Mouse (Mus musculus): ENCODE measurements at regions not wholly inside any gene's neighbourhood (a gene's known extent, or its start where the extent isn't known, plus 50 kb on each side); places are given as distances from the start of the nearest gene placed in this dataset.

- no peak for DNase-seq (ENCODE audit: low spot score in 2 of 2)
Measured at GRCm38 (mm10) chr17:51683318-51683717, 149.8 kb downstream of the Satb1 start.

DNA sequence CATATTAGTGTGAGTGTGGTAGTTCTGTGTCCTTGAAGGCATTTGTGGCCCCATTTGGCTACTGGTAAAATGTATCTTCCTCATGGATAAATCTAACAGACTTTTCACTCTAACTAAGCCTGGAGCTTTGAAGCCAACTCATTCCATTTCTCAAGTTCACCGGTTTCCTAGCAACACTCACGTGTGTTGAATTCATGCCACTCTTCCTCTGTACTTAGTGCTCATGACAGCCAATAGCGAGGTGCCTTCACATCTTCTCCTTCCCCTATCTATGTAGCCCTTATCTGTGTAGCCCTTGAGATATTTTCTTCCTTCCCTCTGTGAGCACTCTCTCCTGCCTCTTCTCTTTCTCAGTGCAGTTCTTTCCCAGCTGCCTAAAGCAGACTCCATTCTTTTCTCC is 150.7 kb downstream of the Satb1 start:
- DNase-seq (ENCODE audit: low spot score in 2 of 2) = no peak

GRCm38 (mm10) chr17:51677451-51677850 is 155.6 kb downstream of the Satb1 start:
- DNase-seq (ENCODE audit: low spot score in 2 of 2) = no peak

- no peak for DNase-seq (ENCODE audit: low spot score in 2 of 2)
Measured at GRCm38 (mm10) chr17:51658408-51658807, 174.7 kb downstream of the Satb1 start.

DNA sequence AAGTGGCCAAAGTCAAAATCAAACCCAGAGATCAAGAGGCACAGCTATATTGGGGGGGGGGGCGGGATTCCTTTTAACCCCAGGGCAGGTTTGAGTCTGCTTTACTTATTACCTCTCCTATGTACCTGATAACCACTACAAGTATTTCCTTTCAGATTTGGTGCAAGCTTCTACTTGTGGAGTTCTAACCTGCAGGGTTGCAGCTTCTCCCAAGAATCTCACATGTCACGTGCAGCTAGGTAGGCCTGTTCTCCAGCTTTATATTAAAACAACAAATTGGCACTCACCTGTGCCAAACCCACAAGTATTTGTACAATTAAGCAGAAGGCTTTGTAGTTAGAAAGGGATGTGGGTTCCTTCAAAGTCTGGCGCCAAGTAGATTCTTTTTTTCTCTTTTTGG is 179.2 kb downstream of the Satb1 start:
- DNase-seq (ENCODE audit: low spot score in 2 of 2) = no peak

GRCm38 (mm10) chr17:51651880-51652279 is 181.2 kb downstream of the Satb1 start:
- no peak for DNase-seq (ENCODE audit: low spot score in 2 of 2)

GRCm38 (mm10) chr17:51649213-51649815 is 183.8 kb downstream of the Satb1 start:
- peak; percentile 17 to 56 for DNase-seq (ENCODE audit: low spot score in 2 of 2)

DNA sequence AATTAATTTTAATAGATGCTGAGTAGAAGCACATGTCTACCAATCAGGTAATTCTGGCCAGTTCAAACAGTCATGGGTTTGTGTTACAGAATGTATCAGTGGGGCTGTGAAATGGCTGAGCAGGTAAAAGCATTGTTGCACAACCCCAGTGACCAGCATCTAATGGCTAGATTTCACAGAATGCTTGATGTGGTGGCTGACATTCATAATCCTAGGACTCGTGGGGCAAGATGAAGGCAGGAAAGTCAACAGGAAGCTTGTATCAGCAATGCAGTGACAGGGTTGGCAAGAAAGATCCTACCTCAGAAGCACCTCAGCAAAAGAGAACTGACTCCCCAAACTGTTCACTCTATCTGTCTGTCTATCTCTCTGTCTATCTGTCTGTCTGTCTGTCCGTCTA is 186.7 kb downstream of the Satb1 start:
- DNase-seq (ENCODE audit: low spot score in 2 of 2) = no peak

- DNase-seq (ENCODE audit: low spot score in 2 of 2) = peak in 1 of 2 experiments; percentile 52
Measured at GRCm38 (mm10) chr17:51645866-51646265, 187.2 kb downstream of the Satb1 start.

DNA sequence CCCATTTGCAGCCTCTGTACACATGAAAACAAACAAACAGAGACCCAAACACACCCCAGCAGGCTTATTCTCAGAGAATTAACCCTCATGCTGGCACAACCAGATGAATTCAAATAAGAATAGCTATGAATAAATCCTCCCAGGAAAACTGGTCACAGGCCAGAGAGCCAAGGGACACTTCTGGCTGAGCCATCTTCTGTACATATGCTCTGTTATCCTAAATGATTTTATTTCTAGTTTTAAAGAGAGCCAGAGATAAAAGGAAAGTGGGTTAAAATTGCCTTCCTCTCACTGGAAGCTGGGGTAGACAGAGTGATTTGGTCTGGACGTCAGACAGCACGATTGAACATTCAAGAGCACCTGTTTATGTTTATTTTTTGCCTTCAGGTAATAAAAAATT is 190.4 kb downstream of the Satb1 start:
- no peak for DNase-seq (ENCODE audit: low spot score in 2 of 2)

DNA sequence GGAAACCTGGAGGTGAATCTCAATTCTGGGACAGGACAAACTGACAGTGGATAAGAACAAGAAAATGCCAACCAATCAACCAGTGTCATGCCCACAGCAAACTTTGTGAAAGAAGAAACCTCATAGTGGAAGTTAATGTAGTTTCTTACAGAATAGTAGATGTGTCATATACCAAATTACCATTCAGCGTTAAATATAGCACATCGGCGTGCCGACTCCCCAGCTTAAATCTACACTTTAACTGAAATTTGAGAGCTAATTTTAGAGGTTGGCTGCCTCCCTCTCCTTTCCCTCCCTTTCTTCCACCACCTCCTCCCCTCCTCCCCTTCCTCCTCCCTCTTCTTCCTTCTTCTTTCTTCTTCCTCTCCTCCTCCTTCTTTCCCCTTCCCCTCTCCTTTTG is 197.2 kb downstream of the Satb1 start:
- no peak for DNase-seq (ENCODE audit: low spot score in 2 of 2)

- DNase-seq (ENCODE audit: low spot score in 2 of 2) = no peak
Measured at GRCm38 (mm10) chr17:51631574-51631973, 201.5 kb downstream of the Satb1 start.

GRCm38 (mm10) chr17:51620528-51620927 is 212.6 kb downstream of the Satb1 start:
- no peak for DNase-seq (ENCODE audit: low spot score in 2 of 2)

DNA sequence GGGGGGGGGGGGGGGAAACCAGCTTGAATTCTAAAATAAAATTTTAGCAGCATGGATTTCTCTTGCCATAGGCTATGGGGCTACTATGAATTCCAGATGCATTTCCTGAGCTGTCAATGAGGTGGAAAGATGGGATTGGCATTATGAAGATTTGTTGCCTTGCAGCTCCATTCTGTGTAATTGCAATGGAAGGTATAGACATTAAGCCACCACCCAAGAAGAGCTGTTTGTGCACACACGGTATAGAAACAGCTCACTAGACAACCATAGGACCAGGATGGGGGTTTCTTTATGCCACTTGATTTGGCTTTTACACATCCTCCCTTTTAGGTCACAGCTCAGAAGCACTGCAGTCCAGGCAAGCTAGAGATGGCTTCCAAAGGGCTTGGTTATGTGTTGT is 247.8 kb downstream of the Satb1 start:
- no peak for DNase-seq (ENCODE audit: low spot score in 2 of 2)

DNA sequence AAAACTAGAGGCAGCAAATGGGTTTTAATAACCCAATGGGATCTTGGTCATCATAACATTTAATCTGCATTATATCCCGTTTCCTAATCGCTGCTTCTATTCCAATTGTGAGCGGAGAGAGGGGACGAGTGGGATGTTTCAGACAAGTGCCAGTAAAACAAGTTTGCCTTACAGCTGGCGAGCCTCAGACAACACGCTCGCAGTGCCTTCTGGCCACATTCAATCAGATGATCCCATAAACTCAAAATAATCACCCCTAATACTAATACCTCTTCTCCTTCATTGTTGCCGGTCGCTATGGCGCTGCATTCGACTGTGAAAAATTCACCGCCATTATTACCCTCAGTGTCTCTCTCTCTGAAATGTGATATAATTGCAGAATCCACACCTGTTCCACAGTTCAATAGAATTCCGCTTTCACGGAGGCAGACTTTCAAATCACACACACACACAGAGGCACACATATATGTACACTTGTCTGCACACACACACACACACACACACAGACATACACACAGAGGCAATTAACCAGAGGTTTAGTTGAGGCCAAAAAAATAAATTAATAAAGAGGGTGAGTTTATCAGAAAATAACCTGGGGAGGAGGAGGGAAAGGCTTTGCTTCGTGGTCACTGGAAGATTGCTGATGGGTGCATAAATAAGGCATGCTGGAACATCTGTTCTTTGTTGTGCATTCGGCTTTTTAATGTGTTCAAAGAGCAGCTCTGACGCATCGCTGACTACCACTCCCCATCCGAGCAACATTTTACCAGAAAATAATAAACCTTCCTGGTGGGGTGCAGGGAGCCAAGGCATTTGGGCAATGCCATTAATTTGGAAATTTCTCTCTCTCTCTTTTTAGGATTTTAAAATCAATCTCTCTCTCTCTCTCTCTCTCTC is 248.9 kb downstream of the Satb1 start:
- no peak for DNase-seq (ENCODE audit: low spot score in 2 of 2)

- DNase-seq (ENCODE audit: low spot score in 2 of 2) = peak; percentile 37
Measured at GRCm38 (mm10) chr17:51583277-51583676, 249.8 kb downstream of the Satb1 start.

DNA sequence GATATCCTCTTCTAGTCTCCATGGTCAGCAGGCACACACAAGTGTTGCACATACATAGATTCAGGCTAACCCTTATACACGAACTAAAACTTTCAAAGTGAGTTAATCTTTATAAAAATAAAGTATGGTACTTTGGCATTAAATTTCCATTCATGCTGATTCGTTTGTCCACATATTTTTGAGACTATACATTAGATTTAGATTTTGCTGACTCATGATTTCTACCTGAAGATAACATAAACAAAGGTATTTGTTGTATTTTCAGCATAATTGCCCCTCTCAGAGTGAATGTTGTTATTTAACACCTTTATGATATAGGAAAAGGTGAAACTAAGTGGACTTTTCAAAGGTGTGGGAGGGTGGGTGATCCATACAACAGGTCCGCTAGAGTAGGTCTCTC is 277.2 kb downstream of the Satb1 start:
- no peak for DNase-seq (ENCODE audit: low spot score in 2 of 2)

DNA sequence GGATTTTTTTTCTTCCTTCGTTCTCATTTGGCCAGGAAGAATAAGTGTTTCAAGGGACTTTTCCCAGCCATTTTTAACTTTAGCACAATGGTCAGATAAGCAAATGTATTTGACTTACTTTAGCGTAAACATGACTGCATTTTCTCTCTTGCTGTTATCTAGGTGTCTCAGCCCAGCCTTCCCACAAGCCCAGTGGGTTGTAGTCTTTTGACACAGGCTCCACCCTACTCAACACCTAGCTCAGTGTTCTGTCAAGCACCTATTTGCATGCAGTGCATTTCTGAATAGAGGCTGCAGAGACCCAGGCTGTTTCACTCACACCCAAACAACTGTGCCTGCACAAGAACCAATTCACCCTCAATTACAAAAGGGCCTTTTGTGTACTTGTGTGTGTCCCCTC is 278.6 kb downstream of the Satb1 start:
- no peak for DNase-seq (ENCODE audit: low spot score in 2 of 2)

GRCm38 (mm10) chr17:51552277-51553015 is 280.6 kb downstream of the Satb1 start:
- DNase-seq (ENCODE audit: low spot score in 2 of 2) = no peak

DNA sequence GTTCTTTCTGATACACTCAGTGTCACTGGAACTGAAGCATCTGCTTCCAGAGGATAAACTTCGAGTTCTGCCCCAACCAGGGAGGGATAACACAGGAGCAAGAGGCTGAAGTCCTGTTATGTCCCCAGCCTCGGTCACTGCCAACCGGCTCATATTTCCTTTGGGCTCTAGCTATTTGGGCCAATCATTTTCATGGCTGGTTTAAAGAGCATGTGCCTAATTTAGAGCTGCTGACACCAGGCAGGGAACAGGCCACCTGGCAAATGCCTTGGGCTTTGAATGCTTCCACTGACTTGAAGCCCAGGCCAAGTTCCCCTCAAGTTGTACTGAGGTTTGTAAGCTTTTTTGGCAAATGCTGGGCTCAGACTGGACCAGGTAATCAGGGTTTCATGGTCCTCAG is 286.1 kb downstream of the Satb1 start:
- DNase-seq (ENCODE audit: low spot score in 2 of 2) = no peak

- DNase-seq (ENCODE audit: low spot score in 2 of 2) = no peak
Measured at GRCm38 (mm10) chr17:51542544-51542943, 290.5 kb downstream of the Satb1 start.

- DNase-seq (ENCODE audit: low spot score in 2 of 2) = peak in 1 of 2 experiments; percentile 27
Measured at GRCm38 (mm10) chr17:51534678-51535077, 298.4 kb downstream of the Satb1 start.

Data from left cerebral cortex, adult 18-20 months (tissue).